Mouse (Mus musculus): ENCODE results near the gene Lrrc52.

Lrrc52 gene

GRCm38 (mm10) chr1:167437091-167437490 lies 29.5 kb downstream of the Lrrc52 start:
- no peak for ATAC-seq (ENCODE audit: insufficient number of reproducible peaks, low FRiP score, low TSS enrichment)

GRCm38 (mm10) chr1:167436186-167436975 lies 30.2 kb downstream of the Lrrc52 start:
- ATAC-seq (ENCODE audit: insufficient number of reproducible peaks, low FRiP score, low TSS enrichment): no peak

- ATAC-seq (ENCODE audit: insufficient number of reproducible peaks, low FRiP score, low TSS enrichment): no peak
These were observed 31.6 kb downstream of the Lrrc52 start for GRCm38 (mm10) chr1:167434931-167435330.

GRCm38 (mm10) chr1:167430976-167431676 lies 35.5 kb downstream of the Lrrc52 start:
- no peak for ATAC-seq (ENCODE audit: insufficient number of reproducible peaks, low FRiP score, low TSS enrichment)

GRCm38 (mm10) chr1:167426681-167427080 lies 39.9 kb downstream of the Lrrc52 start:
- no peak for ATAC-seq (ENCODE audit: insufficient number of reproducible peaks, low FRiP score, low TSS enrichment)

- no peak for ATAC-seq (ENCODE audit: insufficient number of reproducible peaks, low FRiP score, low TSS enrichment)
These were observed 41.0 kb downstream of the Lrrc52 start for GRCm38 (mm10) chr1:167425572-167425971.

- ATAC-seq (ENCODE audit: insufficient number of reproducible peaks, low FRiP score, low TSS enrichment): no peak
These were observed 43.9 kb downstream of the Lrrc52 start for GRCm38 (mm10) chr1:167422501-167423240.

- ATAC-seq (ENCODE audit: insufficient number of reproducible peaks, low FRiP score, low TSS enrichment): peak; percentile 40; the same call in 1 of the 2 replicates
These were observed 51.7 kb downstream of the Lrrc52 start for GRCm38 (mm10) chr1:167414846-167415245.

- ATAC-seq (ENCODE audit: insufficient number of reproducible peaks, low FRiP score, low TSS enrichment): no peak
These were observed 54.4 kb downstream of the Lrrc52 start for GRCm38 (mm10) chr1:167411991-167412715.

GRCm38 (mm10) chr1:167409601-167410000 lies 57.0 kb downstream of the Lrrc52 start:
- no peak for ATAC-seq (ENCODE audit: insufficient number of reproducible peaks, low FRiP score, low TSS enrichment)

- ATAC-seq (ENCODE audit: insufficient number of reproducible peaks, low FRiP score, low TSS enrichment): no peak
These were observed 61.3 kb downstream of the Lrrc52 start for GRCm38 (mm10) chr1:167405237-167405636.

Data from cerebellum, adult (tissue).